Mouse (Mus musculus): ENCODE data around the gene Olfr1457. TPM values are rescaled to one million over a fixed set of nuclear protein-coding genes. Genes with fewer than 3 reads are reported as not detected.

Olfr1457 gene
- not detected in 2 replicates for polyA plus RNA-seq (2015; fragmentation: Nextera tagmentation; extraction: Ambion mirVana)

GRCm38 (mm10) chr19:13097791-13098190 lies at the start of gene Olfr1457:
Gene Olfr1457, minus strand, starts transcription at chr19:13097891.
- 53% methylated on average over 2 of the region's 2 CpGs for WGBS (ENCODE audit: insufficient replicate concordance)
- no peaks in the 10 kb centered on the region for H3K9me3 ChIP-seq (replicated peaks)

GRCm38 (mm10) chr19:13106675-13107074 lies 9.0 kb upstream of the Olfr1457 start, which contains the start of gene Olfr1458:
Gene Olfr1458, minus strand, starts transcription at chr19:13106775.
- 62% methylated on average over 3 of the region's 3 CpGs for WGBS (ENCODE audit: insufficient replicate concordance)
- H3K4me3 ChIP-seq (replicated peaks): no peak within 1 kb of the TSS
- no peaks in the 10 kb centered on the region for H3K36me3 ChIP-seq (replicated peaks)
- no peaks in the 10 kb centered on the region for H3K9me3 ChIP-seq (replicated peaks)
- H3K9ac ChIP-seq: no peak within 1 kb of the TSS
- no peak within 1 kb of the TSS for H3K27ac ChIP-seq (replicated peaks)
- H3K4me1 ChIP-seq (replicated peaks): no peaks in the 10 kb centered on the region
- no peaks in the 10 kb centered on the region for H3K27me3 ChIP-seq
- H3K4me2 ChIP-seq: no peak within 1 kb of the TSS
- no peak for ATAC-seq (ENCODE audit: insufficient read depth)

More at GRCm38 (mm10) chr19:13097791-13098190, at the start of gene Olfr1457:
- no peak within 1 kb of the TSS for H3K27ac ChIP-seq (replicated peaks)
- H3K9ac ChIP-seq: no peak within 1 kb of the TSS
- no peak within 1 kb of the TSS for H3K4me3 ChIP-seq (replicated peaks)
- H3K36me3 ChIP-seq (replicated peaks): no peaks in the 10 kb centered on the region
- H3K27me3 ChIP-seq: no peaks in the 10 kb centered on the region
- no peak within 1 kb of the TSS for H3K4me2 ChIP-seq
- no peak for ATAC-seq (ENCODE audit: insufficient read depth)
- no peaks in the 10 kb centered on the region for H3K4me1 ChIP-seq (replicated peaks)

- ATAC-seq (ENCODE audit: insufficient read depth): no peak
- H3K4me2 ChIP-seq: no peak overlapping the region
- no peak overlapping the region for H3K9ac ChIP-seq
- H3K4me3 ChIP-seq (replicated peaks): no peak overlapping the region
- no peak overlapping the region for H3K27ac ChIP-seq (replicated peaks)
- H3K27me3 ChIP-seq: no peaks in the 10 kb centered on the region
- H3K9me3 ChIP-seq (replicated peaks): no peaks in the 10 kb centered on the region
- no peaks in the 10 kb centered on the region for H3K4me1 ChIP-seq (replicated peaks)
- WGBS (ENCODE audit: insufficient replicate concordance): 61% methylated on average over 1 of the region's 1 CpGs
- no peaks in the 10 kb centered on the region for H3K36me3 ChIP-seq (replicated peaks)
Observed at GRCm38 (mm10) chr19:13093908-13094307, 3.8 kb downstream of the Olfr1457 start.

GRCm38 (mm10) chr19:13060310-13060709 lies 37.4 kb downstream of the Olfr1457 start, which contains the start of gene Olfr1454:
Gene Olfr1454, plus strand, starts transcription at chr19:13060610.
- Histone ChIP-seq H3K4me1 (replicated peaks) (no peaks in the 10 kb centered on the region), H3K4me3 (replicated peaks) (no peak within 1 kb of the TSS), H3K9me3 (replicated peaks) (no peaks in the 10 kb centered on the region), H3K27me3 (no peaks in the 10 kb centered on the region), H3K9ac (no peak within 1 kb of the TSS), H3K27ac (replicated peaks) (no peak within 1 kb of the TSS), H3K36me3 (replicated peaks) (no peaks in the 10 kb centered on the region), H3K4me2 (no peak within 1 kb of the TSS)
- 43% methylated on average over 2 of the region's 2 CpGs for WGBS (ENCODE audit: insufficient replicate concordance)
- ATAC-seq (ENCODE audit: insufficient read depth): no peak

Other genes starting within 250 kb of the Olfr1457 start
- gene Olfr1444, start 240.6 kb downstream of the Olfr1457 start, polyA plus RNA-seq (2015; fragmentation: Nextera tagmentation; extraction: Ambion mirVana): not detected in 2 replicates
- not detected in 2 replicates for gene Olfr1445, start 214.0 kb downstream of the Olfr1457 start, polyA plus RNA-seq (2015; fragmentation: Nextera tagmentation; extraction: Ambion mirVana)
- not detected in 2 replicates for gene Olfr1446, start 204.4 kb downstream of the Olfr1457 start, polyA plus RNA-seq (2015; fragmentation: Nextera tagmentation; extraction: Ambion mirVana)
- gene Olfr1447, start 194.1 kb downstream of the Olfr1457 start, polyA plus RNA-seq (2015; fragmentation: Nextera tagmentation; extraction: Ambion mirVana): not detected in 2 replicates
- not detected in 2 replicates for gene Olfr1448, start 173.5 kb downstream of the Olfr1457 start, polyA plus RNA-seq (2015; fragmentation: Nextera tagmentation; extraction: Ambion mirVana)
- gene Olfr1449, start 167.1 kb downstream of the Olfr1457 start, polyA plus RNA-seq (2015; fragmentation: Nextera tagmentation; extraction: Ambion mirVana): not detected in 2 replicates
- gene Olfr1450, start 147.6 kb downstream of the Olfr1457 start, polyA plus RNA-seq (2015; fragmentation: Nextera tagmentation; extraction: Ambion mirVana): not detected in 2 replicates
- gene Olfr1451, start 102.9 kb downstream of the Olfr1457 start, polyA plus RNA-seq (2015; fragmentation: Nextera tagmentation; extraction: Ambion mirVana): not detected in 2 replicates
- not detected in 2 replicates for gene Olfr1453, start 69.6 kb downstream of the Olfr1457 start, polyA plus RNA-seq (2015; fragmentation: Nextera tagmentation; extraction: Ambion mirVana)
- not detected in 2 replicates for gene Olfr1454, start 37.3 kb downstream of the Olfr1457 start, polyA plus RNA-seq (2015; fragmentation: Nextera tagmentation; extraction: Ambion mirVana)
- not detected in 2 replicates for gene Olfr1458, start 8.9 kb upstream of the Olfr1457 start, polyA plus RNA-seq (2015; fragmentation: Nextera tagmentation; extraction: Ambion mirVana)
- not detected in 2 replicates for gene Olfr1459, start 51.7 kb upstream of the Olfr1457 start, polyA plus RNA-seq (2015; fragmentation: Nextera tagmentation; extraction: Ambion mirVana)
- not detected in 2 replicates for gene Olfr1461, start 65.1 kb upstream of the Olfr1457 start, polyA plus RNA-seq (2015; fragmentation: Nextera tagmentation; extraction: Ambion mirVana)
- gene Olfr1462, start 87.8 kb upstream of the Olfr1457 start, polyA plus RNA-seq (2015; fragmentation: Nextera tagmentation; extraction: Ambion mirVana): not detected in 2 replicates
- not detected in 2 replicates for gene Olfr1463, start 133.4 kb upstream of the Olfr1457 start, polyA plus RNA-seq (2015; fragmentation: Nextera tagmentation; extraction: Ambion mirVana)
- gene Olfr1465, start 217.7 kb upstream of the Olfr1457 start, polyA plus RNA-seq (2015; fragmentation: Nextera tagmentation; extraction: Ambion mirVana): not detected in 2 replicates
- gene Olfr1466, start 241.0 kb upstream of the Olfr1457 start, polyA plus RNA-seq (2015; fragmentation: Nextera tagmentation; extraction: Ambion mirVana): not detected in 2 replicates

All from liver, embryonic 15.5 days (tissue).